Mouse (Mus musculus): Measurements from ENCODE around the gene Ankrd10. TPM values are rescaled to one million over a fixed set of nuclear protein-coding genes. Genes with fewer than 3 reads are reported as not detected.
"Not testable (repeated sequence)": the region's sequence is repeated elsewhere in the genome, so short reads cannot be mapped to it uniquely, and the experiment has no call there.

The Ankrd10 gene
- total RNA-seq, 2 experiments from 2014 or later: 69.1 to 71.8 TPM

- no peak for DNase-seq (ENCODE audit: low spot score in 2 of 2)
Measured at GRCm38 (mm10) chr8:11614126-11614835, 21.3 kb downstream of the Ankrd10 start.

DNA sequence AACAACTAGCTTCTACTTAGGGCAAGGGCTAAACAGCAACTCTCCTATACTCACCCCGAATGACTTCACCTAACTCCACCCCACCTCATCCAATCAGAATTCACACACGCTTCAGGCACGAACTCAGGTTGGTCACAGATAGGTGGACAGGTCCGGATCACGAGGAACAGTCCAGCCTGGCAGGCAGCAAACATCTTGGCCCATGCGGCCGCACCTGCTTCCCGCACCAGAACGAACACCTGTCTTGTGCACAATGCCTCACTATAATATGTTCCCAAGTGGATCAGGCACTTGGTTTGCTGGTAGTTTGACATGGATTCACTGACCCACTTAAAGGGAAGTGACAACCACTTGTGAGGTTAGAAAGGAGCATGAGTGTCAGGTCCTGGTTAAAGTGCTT, 26.7 kb downstream of the Ankrd10 start:
- DNase-seq (ENCODE audit: low spot score in 2 of 2): no peak

DNA sequence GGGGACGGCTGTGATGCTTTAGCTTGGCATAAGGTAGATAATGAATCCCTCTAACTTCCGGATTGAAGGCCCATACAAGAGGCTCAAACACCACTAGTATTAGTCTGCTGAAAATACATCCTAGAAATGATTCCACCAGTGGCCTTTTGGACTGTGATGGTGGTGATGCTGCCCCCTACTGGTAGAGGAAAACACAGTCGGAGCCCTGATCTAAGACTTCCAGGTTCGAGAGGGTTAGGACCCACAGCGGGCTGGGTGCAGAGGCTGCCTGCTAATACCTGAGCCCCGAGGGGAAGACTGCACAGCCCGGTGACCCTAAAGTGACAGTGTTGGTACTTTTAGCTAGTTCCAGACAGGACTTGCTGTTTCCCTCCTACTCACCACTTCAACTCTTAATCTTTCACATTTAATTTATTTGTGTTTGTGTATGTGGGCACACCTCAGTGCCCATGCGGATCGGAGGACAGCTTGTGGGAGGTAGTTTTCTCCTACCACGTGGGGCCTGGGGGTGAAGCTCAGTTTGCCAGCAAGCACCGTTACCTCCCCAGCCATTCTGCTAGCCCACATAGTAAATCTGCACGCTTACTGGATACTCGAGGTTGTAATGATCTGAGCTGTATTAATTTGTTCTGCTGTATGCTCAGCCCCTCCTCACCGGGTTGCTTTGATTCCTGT, 33.4 kb downstream of the Ankrd10 start:
- DNase-seq (ENCODE audit: low spot score in 2 of 2): peak; percentile 65 to 69

DNA sequence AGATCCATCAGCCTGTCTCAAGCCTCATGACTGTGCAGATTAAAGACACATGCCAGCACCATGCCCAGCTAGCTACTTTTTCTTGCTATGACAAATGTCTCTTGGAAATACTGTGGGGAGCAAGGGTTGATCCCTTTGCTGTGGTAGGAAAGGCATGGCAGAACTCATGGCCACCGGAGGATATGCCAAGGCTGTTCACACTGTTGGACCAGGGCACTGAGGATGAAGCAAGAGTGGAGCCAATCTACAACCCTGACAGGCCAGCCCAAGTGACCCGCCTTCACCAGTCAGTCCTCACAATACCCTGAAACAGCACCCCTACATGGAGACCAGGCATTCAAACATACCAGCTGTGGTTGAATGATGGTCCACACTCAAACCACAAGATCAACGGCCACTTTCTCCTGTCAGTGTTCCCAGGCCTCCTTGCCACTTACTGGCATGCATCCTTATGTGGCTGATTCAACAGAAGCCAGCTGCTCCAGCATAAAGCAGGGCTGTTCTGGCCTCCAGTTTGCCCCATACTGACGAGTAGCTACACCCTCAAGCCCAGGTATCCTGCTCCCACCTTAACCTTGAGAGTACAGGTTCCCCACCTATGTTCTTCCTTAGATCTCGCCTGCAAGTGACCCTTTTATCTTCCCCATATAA, 35.1 kb downstream of the Ankrd10 start:
- DNase-seq (ENCODE audit: low spot score in 2 of 2): no peak

DNA sequence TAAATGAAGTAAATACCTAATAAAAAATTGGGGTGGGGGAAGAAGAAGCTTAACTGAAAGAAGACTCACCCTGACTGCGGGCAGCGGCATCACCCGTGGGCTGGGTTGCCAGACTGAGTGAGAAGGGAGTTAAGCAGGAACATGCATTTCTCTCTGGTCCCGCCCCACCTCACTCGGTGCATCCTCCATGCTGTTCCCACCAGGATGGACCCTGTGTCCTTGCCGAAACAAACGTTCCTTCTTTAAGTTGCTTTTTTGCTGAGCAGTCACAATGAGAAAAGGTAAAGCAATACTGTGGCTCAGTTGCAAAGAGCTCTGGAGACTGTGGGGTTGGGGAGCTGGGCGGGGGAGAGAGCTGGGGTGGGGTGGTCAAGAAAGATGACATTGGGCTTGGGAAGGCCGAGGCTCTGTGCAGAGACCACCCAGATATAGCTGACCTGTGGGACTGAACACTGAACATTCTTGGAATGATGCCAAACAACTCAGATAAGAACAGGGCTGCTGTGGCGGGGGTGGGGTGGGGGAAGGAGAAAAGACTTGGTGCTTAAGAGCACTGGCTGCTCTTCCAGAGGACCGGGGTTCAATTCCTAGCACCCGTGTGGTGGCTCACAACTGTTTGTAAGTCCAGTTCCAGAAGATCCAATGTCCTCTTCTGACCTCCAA, 42.2 kb downstream of the Ankrd10 start:
- no peak for DNase-seq (ENCODE audit: low spot score in 2 of 2)

- DNase-seq (ENCODE audit: low spot score in 2 of 2): no peak
Measured at GRCm38 (mm10) chr8:11592296-11592695, 43.3 kb downstream of the Ankrd10 start.

- DNase-seq (ENCODE audit: low spot score in 2 of 2): no peak
Measured at GRCm38 (mm10) chr8:11591837-11592236, 43.7 kb downstream of the Ankrd10 start.

DNA sequence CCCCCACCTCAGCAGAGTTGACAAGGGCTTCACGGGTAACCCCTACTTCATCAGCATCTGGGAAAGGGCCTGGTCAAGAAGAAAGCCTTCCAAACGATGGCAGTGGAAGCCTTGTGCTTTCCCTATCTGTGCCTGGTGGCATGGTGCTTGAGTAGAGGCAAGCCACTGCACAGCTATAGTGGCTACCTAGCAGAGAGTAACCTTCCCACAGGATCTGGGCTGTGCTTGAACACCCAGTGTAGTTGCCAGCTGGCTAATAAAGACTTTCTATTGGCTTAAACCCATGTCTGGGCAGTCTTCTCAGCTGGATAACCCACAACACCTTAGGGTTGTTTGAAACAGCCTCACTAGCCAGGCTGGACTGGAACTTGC, 49.2 kb downstream of the Ankrd10 start:
- DNase-seq (ENCODE audit: low spot score in 2 of 2): no peak

DNA sequence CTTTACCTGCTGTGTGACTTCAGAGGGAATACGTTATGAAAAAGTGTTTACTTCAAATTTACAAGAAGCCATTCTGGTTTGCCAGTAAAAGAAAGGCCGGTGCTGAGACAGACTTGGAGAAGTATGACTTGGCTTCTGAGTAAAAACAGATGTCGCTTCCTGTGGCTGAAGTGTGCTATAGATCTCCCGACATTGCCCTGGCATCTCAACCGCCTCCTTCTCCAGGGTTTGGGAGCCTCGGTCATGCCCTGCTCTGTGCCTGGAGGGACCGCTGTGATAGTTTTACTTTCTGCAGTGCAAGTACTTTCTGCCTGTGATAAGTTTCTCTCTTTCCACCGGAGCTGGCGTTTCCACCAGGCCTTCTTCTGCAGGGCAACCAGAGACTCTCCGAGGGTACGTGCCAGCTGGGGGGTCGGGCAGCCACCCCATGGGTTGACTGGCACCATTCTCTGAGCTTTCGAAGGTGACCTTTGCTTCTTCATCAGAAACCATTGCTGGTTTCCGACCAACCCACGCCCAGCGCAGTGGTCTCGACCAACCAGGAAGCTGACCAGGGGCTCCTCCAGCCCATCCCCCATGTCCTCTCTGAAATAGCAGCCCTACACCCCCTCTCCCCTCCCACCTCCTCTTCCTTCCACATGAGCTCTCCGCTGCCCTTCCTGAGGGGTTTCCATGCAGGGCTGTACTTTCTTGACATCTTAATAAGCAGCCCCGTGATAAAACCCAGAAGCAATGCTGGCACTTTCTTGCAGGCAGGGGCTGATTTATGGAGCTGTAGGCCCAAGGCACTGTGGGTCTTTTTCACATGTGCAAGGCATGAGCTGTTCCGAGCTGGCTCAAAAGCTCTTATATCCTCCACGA, 49.8 kb downstream of the Ankrd10 start:
- DNase-seq (ENCODE audit: low spot score in 2 of 2): no peak

DNA sequence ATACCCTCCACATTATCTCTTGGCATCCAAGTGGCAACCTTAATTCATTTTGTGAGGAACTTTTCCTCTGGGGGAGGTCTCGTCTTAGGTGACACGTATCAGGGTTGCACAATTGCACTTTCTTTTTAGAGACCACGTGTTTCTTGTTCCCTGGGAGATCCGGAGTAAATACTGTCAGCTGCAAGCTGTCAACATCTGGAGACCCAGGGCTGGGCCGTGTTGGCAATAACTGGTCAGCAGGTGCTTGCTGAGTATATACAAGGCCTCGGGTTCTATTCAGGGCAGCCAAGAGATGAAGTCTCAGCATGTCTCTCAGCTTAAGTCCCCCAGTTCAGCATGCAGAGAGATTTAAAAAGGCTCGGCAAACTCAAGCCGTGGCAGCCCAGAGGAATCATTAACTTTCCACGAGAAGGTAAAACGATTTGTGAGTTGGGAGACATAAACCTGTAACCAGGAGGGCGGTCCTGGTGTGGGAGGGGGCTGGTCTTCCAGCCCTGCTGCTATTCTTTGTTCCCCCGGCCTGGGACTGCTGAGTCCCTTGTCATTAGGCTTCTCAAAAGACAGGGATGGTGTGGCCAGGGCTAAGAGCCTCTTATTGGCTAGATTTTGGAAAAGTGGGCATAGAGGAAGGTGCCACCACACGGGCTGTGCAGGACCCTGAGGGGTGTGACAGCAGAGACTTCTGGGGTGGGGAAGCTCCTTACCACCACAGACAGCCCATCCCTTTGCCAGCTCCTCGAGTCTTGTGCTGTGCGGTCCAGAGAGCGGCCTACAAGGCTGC, 59.8 kb downstream of the Ankrd10 start:
- DNase-seq (ENCODE audit: low spot score in 2 of 2): no peak

- DNase-seq (ENCODE audit: low spot score in 2 of 2): no peak
Measured at GRCm38 (mm10) chr8:11574911-11575603, 60.5 kb downstream of the Ankrd10 start.

DNA sequence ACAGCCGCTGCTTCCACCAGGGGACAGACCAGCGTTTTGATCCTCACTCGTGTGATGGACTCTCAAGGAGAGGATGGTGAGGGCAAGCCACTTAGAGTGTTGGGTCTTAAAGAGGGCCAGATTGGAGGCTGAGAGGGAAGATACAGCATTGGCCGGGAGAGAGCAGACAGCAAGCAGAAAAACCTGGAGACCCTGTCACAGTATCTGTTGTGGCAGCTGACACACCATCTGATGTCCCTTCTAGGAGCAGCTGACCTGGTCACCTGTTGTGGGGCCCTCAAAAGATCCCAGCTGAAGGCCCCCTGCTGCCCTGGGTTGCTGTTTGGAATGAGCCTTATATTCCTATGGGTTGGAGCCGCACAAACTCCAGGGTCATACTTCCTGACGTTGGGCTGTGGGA, 63.1 kb downstream of the Ankrd10 start:
- no peak for DNase-seq (ENCODE audit: low spot score in 2 of 2)

DNA sequence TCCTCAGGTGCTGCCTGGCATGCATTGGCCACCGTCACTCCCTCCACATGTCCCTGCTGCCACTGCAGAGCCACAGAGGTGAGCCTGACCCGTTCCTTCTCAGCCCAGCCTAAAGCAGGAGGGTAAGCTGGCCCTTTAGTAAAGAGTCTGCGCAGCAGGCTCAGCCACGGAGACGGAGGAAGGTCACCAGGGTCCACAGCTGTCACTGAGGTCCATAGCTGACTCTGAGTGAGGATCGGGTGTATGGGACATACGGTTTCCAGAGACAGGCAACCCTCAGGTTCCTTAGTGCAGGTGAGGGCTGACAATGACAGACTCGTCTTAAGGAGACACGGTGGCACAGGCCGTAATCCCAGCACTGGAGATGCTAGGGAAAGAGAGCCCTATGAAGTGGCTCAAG, 63.6 kb downstream of the Ankrd10 start:
- DNase-seq (ENCODE audit: low spot score in 2 of 2): no peak

- no peak for DNase-seq (ENCODE audit: low spot score in 2 of 2)
Measured at GRCm38 (mm10) chr8:11570742-11571141, 64.8 kb downstream of the Ankrd10 start.

DNA sequence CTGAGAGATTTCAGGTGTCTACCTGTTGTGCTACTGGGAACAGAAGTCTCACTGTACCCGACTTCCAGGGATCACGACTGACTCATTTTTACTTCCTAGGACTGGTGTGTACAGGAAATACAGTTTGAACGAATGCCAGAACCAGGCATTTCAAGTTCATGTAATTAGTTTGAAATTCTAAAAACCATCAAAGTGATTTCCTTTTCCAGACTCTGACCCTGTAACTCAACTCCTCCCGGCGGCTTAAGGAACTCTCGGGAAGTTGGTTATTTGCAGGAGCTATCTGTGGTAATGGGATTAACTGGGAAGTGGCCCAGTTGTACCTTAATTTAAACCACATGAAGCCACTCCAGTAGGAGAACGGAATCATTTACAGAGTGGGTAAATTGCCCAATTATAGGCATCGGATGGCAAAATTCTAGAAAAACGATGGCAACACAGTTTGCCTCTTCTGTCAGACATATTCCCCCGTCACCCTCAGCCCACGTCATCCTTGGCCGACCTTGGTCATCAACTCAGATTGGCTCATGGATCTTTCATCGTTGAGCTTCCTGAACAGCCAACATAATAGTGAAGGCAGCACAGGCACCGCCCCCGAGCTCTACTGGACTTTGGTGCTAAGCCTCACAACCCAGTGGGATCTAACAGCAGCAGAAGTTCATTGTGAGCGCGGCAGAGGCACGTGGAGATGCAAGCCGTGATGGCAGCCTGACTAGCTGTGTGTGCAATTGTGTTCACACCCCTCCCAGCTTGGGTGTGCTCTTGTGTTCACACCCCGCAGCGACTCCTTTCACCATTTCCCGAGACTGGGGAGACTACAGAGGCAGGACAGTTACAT, 66.1 kb downstream of the Ankrd10 start:
- no peak for DNase-seq (ENCODE audit: low spot score in 2 of 2)

- not testable (repeated sequence) for DNase-seq (ENCODE audit: low spot score in 2 of 2)
Measured at GRCm38 (mm10) chr8:11568193-11568592, 67.4 kb downstream of the Ankrd10 start.

- no peak for DNase-seq (ENCODE audit: low spot score in 2 of 2)
Measured at GRCm38 (mm10) chr8:11564721-11565120, 70.8 kb downstream of the Ankrd10 start.

- no peak for DNase-seq (ENCODE audit: low spot score in 2 of 2)
Measured at GRCm38 (mm10) chr8:11564236-11564635, 71.3 kb downstream of the Ankrd10 start.

Data from layer of hippocampus, postnatal 10 days (tissue).